Mouse (Mus musculus): ENCODE results near the gene H2-T23. TPM values are rescaled to one million over a fixed set of nuclear protein-coding genes. Genes with fewer than 3 reads are reported as not detected.
A peak's percentile ranks its signal among the peaks of the same experiment; 100 is the strongest.
"Not testable (repeated sequence)": the region's sequence is repeated elsewhere in the genome, so short reads cannot be mapped to it uniquely, and the experiment has no call there.

Gene H2-T23
- total RNA-seq, 2 experiments from 2014 or later = 13.6 to 17.2 TPM

- TF ChIP-seq CTCF (IDR thresholded peaks at IDR 0.05) = no peak
- intact Hi-C loops (cut with DNase I) = no loop called here
- DNase-seq (ENCODE audit: extremely low spot score in 1 of 2, low spot score in 2 of 2) = no peak
- no peak overlapping the region for H3K4me3 ChIP-seq
- peak overlapping the region; percentile 60; the same call in 1 of the 2 replicates for H3K27ac ChIP-seq
These were observed 11.3 kb downstream of the H2-T23 start for GRCm38 (mm10) chr17:36021309-36021708.

- intact Hi-C loops (cut with DNase I) = no loop called here
- no peak for DNase-seq (ENCODE audit: extremely low spot score in 1 of 2, low spot score in 2 of 2)
These were observed 12.2 kb downstream of the H2-T23 start, which contains the start of gene H2-T24 for GRCm38 (mm10) chr17:36020191-36021073. Gene H2-T24 (minus strand): TSS chr17:36020560.

GRCm38 (mm10) chr17:36019519-36019918 is 13.1 kb downstream of the H2-T23 start:
- Histone ChIP-seq H3K4me3 (no peak overlapping the region), H3K27ac (peak overlapping the region; percentile 83)
- intact Hi-C loops (cut with DNase I) = no loop called here
- DNase-seq (ENCODE audit: extremely low spot score in 1 of 2, low spot score in 2 of 2) = no peak
- no peak for TF ChIP-seq CTCF (IDR thresholded peaks at IDR 0.05)

More at GRCm38 (mm10) chr17:36020191-36021073, 12.2 kb downstream of the H2-T23 start, which contains the start of gene H2-T24:
- TF ChIP-seq CTCF (IDR thresholded peaks at IDR 0.05) = peak; percentile 42
- H3K27ac ChIP-seq = peak within 1 kb of the TSS; percentile 83
- peak within 1 kb of the TSS; percentile 33 for H3K4me3 ChIP-seq

GRCm38 (mm10) chr17:36018979-36019378 is 13.7 kb downstream of the H2-T23 start:
- no peak for DNase-seq (ENCODE audit: extremely low spot score in 1 of 2, low spot score in 2 of 2)
- H3K27ac ChIP-seq = peak overlapping the region; percentile 28; the same call in 1 of the 2 replicates
- intact Hi-C loops (cut with DNase I) = no loop called here
- TF ChIP-seq CTCF (IDR thresholded peaks at IDR 0.05) = no peak
- no peak overlapping the region for H3K4me3 ChIP-seq

- no peak overlapping the region for H3K27ac ChIP-seq
These were observed 15.6 kb downstream of the H2-T23 start for GRCm38 (mm10) chr17:36017046-36017445.

GRCm38 (mm10) chr17:36014977-36015376 is 17.7 kb downstream of the H2-T23 start:
- no peak for DNase-seq (ENCODE audit: extremely low spot score in 1 of 2, low spot score in 2 of 2)
- H3K27ac ChIP-seq = no peak overlapping the region
- intact Hi-C loops (cut with DNase I) = no loop called here
- no peak for TF ChIP-seq CTCF (IDR thresholded peaks at IDR 0.05)
- no peak overlapping the region for H3K4me3 ChIP-seq

More at GRCm38 (mm10) chr17:36017046-36017445, 15.6 kb downstream of the H2-T23 start:
- no peak for TF ChIP-seq CTCF (IDR thresholded peaks at IDR 0.05)
- DNase-seq (ENCODE audit: extremely low spot score in 1 of 2, low spot score in 2 of 2) = no peak
- no peak overlapping the region for H3K4me3 ChIP-seq
- intact Hi-C loops (cut with DNase I) = no loop called here

- H3K4me3 ChIP-seq; intact Hi-C loops (cut with DNase I); DNase-seq (ENCODE audit: extremely low spot score in 1 of 2, low spot score in 2 of 2): not testable (repeated sequence)
- H3K27ac ChIP-seq = peak overlapping the region; percentile 7
These were observed 28.2 kb downstream of the H2-T23 start for GRCm38 (mm10) chr17:36004409-36004808.

GRCm38 (mm10) chr17:36003331-36003730 is 29.3 kb downstream of the H2-T23 start:
- peak overlapping the region; percentile 76 for H3K27ac ChIP-seq
- DNase-seq (ENCODE audit: extremely low spot score in 1 of 2, low spot score in 2 of 2) = no peak
- intact Hi-C loops (cut with DNase I) = no loop called here
- H3K4me3 ChIP-seq = no peak overlapping the region
- TF ChIP-seq CTCF (IDR thresholded peaks at IDR 0.05) = no peak

GRCm38 (mm10) chr17:36001966-36002365 is 30.7 kb downstream of the H2-T23 start:
- no peak for TF ChIP-seq CTCF (IDR thresholded peaks at IDR 0.05)
- Histone ChIP-seq H3K27ac (peak overlapping the region; percentile 76), H3K4me3 (no peak overlapping the region)
- peak in 1 of 2 experiments; percentile 38 for DNase-seq (ENCODE audit: extremely low spot score in 1 of 2, low spot score in 2 of 2)
- intact Hi-C loops (cut with DNase I) = no loop called here

- DNase-seq (ENCODE audit: extremely low spot score in 1 of 2, low spot score in 2 of 2) = no peak
- H3K27ac ChIP-seq = peak overlapping the region; percentile 66
- TF ChIP-seq CTCF (IDR thresholded peaks at IDR 0.05) = no peak
- H3K4me3 ChIP-seq = no peak overlapping the region
- intact Hi-C loops (cut with DNase I) = no loop called here
These were observed 31.3 kb downstream of the H2-T23 start for GRCm38 (mm10) chr17:36001121-36001897.

GRCm38 (mm10) chr17:36000349-36000748 is 32.3 kb downstream of the H2-T23 start:
- TF ChIP-seq CTCF (IDR thresholded peaks at IDR 0.05) = no peak
- intact Hi-C loops (cut with DNase I) = no loop called here
- Histone ChIP-seq H3K4me3 (no peak overlapping the region), H3K27ac (peak overlapping the region; percentile 66)
- DNase-seq (ENCODE audit: extremely low spot score in 1 of 2, low spot score in 2 of 2) = no peak

- no peak overlapping the region for H3K27ac ChIP-seq
- DNase-seq (ENCODE audit: extremely low spot score in 1 of 2, low spot score in 2 of 2) = no peak
- H3K4me3 ChIP-seq = no peak overlapping the region
- TF ChIP-seq CTCF (IDR thresholded peaks at IDR 0.05) = no peak
- intact Hi-C loops (cut with DNase I) = loop anchor here (5.0 kb wide), 1 partner anchor 193 kb away; the partner anchor contains the start of gene H2-T3
These were observed 33.3 kb downstream of the H2-T23 start for GRCm38 (mm10) chr17:35999356-35999755.

Data from left cerebral cortex, adult 2 months (tissue).